Mouse (Mus musculus): ENCODE measurements at regions not wholly inside any gene's neighbourhood (a gene's known extent, or its start where the extent isn't known, plus 50 kb on each side); places are given as distances from the start of the nearest gene placed in this dataset.
A peak's percentile ranks its signal among the peaks of the same experiment; 100 is the strongest.

GRCm38 (mm10) chr4:150784491-150785451 is 68.9 kb upstream of the Errfi1 start:
- ATAC-seq = no peak

GRCm38 (mm10) chr4:150781304-150781703 is 72.4 kb upstream of the Errfi1 start:
- peak overlapping the region; percentile 54; the same call in 1 of the 2 replicates for H3K27ac ChIP-seq
- peak; percentile 65 for ATAC-seq

More at GRCm38 (mm10) chr4:150784491-150785451, 68.9 kb upstream of the Errfi1 start:
- 39% methylated on average over 14 of the region's 14 CpGs for WGBS
- H3K36me3 ChIP-seq = no peaks in the 10 kb centered on the region
- H3K4me2 ChIP-seq (replicated peaks) = no peak overlapping the region
- no peaks in the 10 kb centered on the region for H3K9me3 ChIP-seq
- 0 out of 2 replicates have a peak overlapping the region, but pooled peaks have one; percentile 24 for H3K27ac ChIP-seq
- no peak overlapping the region for H3K9ac ChIP-seq
- H3K4me1 ChIP-seq (replicated peaks) = peaks cover 13% of the 10 kb centered on the region; the same call in 1 of the 2 replicates
- H3K4me3 ChIP-seq (replicated peaks) = no peak overlapping the region
- H3K27me3 ChIP-seq (replicated peaks) = no peaks in the 10 kb centered on the region

GRCm38 (mm10) chr4:150779340-150779739 is 74.4 kb upstream of the Errfi1 start:
- WGBS = 70% methylated on average over 5 of the region's 5 CpGs
- no peak overlapping the region for H3K4me2 ChIP-seq (replicated peaks)
- ATAC-seq = no peak

More at GRCm38 (mm10) chr4:150781304-150781703, 72.4 kb upstream of the Errfi1 start:
- Histone ChIP-seq H3K4me3 (replicated peaks) (no peak overlapping the region), H3K9ac (no peak overlapping the region), H3K36me3 (no peaks in the 10 kb centered on the region), H3K4me2 (replicated peaks) (no peak overlapping the region), H3K27me3 (replicated peaks) (no peaks in the 10 kb centered on the region), H3K9me3 (no peaks in the 10 kb centered on the region), H3K4me1 (replicated peaks) (peaks cover 19% of the 10 kb centered on the region; the same call in 1 of the 2 replicates)
- 29% methylated on average over 3 of the region's 3 CpGs for WGBS

GRCm38 (mm10) chr4:150778683-150779082 is 75.0 kb upstream of the Errfi1 start:
- Histone ChIP-seq H3K9ac (no peak overlapping the region), H3K4me3 (replicated peaks) (no peak overlapping the region), H3K4me2 (replicated peaks) (no peak overlapping the region), H3K27me3 (replicated peaks) (no peaks in the 10 kb centered on the region), H3K27ac (no peak overlapping the region), H3K4me1 (replicated peaks) (peaks cover 15% of the 10 kb centered on the region; the same call in 1 of the 2 replicates), H3K9me3 (no peaks in the 10 kb centered on the region), H3K36me3 (no peaks in the 10 kb centered on the region)
- ATAC-seq = no peak
- 56% methylated on average over 8 of the region's 8 CpGs for WGBS

More at GRCm38 (mm10) chr4:150779340-150779739, 74.4 kb upstream of the Errfi1 start:
- Histone ChIP-seq H3K36me3 (no peaks in the 10 kb centered on the region), H3K27me3 (replicated peaks) (no peaks in the 10 kb centered on the region), H3K4me1 (replicated peaks) (peaks cover 15% of the 10 kb centered on the region; the same call in 1 of the 2 replicates), H3K4me3 (replicated peaks) (no peak overlapping the region), H3K27ac (no peak overlapping the region), H3K9me3 (no peaks in the 10 kb centered on the region), H3K9ac (no peak overlapping the region)

- 80% methylated on average over 24 of the region's 24 CpGs for WGBS
- H3K4me1 ChIP-seq (replicated peaks) = peaks cover 10% of the 10 kb centered on the region; the same call in 1 of the 2 replicates
- no peak overlapping the region for H3K4me3 ChIP-seq (replicated peaks)
- H3K27ac ChIP-seq = no peak overlapping the region
- H3K4me2 ChIP-seq (replicated peaks) = no peak overlapping the region
- H3K9me3 ChIP-seq = no peaks in the 10 kb centered on the region
- H3K36me3 ChIP-seq = no peaks in the 10 kb centered on the region
- no peaks in the 10 kb centered on the region for H3K27me3 ChIP-seq (replicated peaks)
- ATAC-seq = no peak
- H3K9ac ChIP-seq = no peak overlapping the region
Measured at GRCm38 (mm10) chr4:150775695-150776521, 77.8 kb upstream of the Errfi1 start.

- Histone ChIP-seq H3K27me3 (replicated peaks) (no peaks in the 10 kb centered on the region), H3K9ac (no peak overlapping the region), H3K9me3 (no peaks in the 10 kb centered on the region), H3K4me1 (replicated peaks) (peaks cover 6% of the 10 kb centered on the region; the same call in 1 of the 2 replicates), H3K4me3 (replicated peaks) (no peak overlapping the region), H3K36me3 (no peaks in the 10 kb centered on the region), H3K4me2 (replicated peaks) (no peak overlapping the region), H3K27ac (no peak overlapping the region)
- WGBS = 90% methylated on average over 8 of the region's 8 CpGs
- ATAC-seq = no peak
Measured at GRCm38 (mm10) chr4:150775281-150775680, 78.4 kb upstream of the Errfi1 start.

- no peak for ATAC-seq
- H3K9ac ChIP-seq = no peak overlapping the region
- 76% methylated on average over 7 of the region's 7 CpGs for WGBS
- no peak overlapping the region for H3K4me2 ChIP-seq (replicated peaks)
- H3K9me3 ChIP-seq = no peaks in the 10 kb centered on the region
- H3K27ac ChIP-seq = no peak overlapping the region
- no peaks in the 10 kb centered on the region for H3K36me3 ChIP-seq
- no peak overlapping the region for H3K4me3 ChIP-seq (replicated peaks)
- no peaks in the 10 kb centered on the region for H3K27me3 ChIP-seq (replicated peaks)
- H3K4me1 ChIP-seq (replicated peaks) = peaks cover 6% of the 10 kb centered on the region; the same call in 1 of the 2 replicates
Measured at GRCm38 (mm10) chr4:150774289-150774914, 79.3 kb upstream of the Errfi1 start.

- no peak overlapping the region for H3K27ac ChIP-seq
- H3K27me3 ChIP-seq (replicated peaks) = no peaks in the 10 kb centered on the region
- no peaks in the 10 kb centered on the region for H3K9me3 ChIP-seq
- 81% methylated on average over 6 of the region's 6 CpGs for WGBS
- no peak overlapping the region for H3K9ac ChIP-seq
- 0 out of 2 replicates have a peak, but pooled peaks cover 1% of the 10 kb centered on the region for H3K4me1 ChIP-seq (replicated peaks)
- H3K36me3 ChIP-seq = no peaks in the 10 kb centered on the region
- no peak overlapping the region for H3K4me3 ChIP-seq (replicated peaks)
- no peak overlapping the region for H3K4me2 ChIP-seq (replicated peaks)
- no peak for ATAC-seq
Measured at GRCm38 (mm10) chr4:150771922-150772651, 81.6 kb upstream of the Errfi1 start.

GRCm38 (mm10) chr4:150771469-150771868 is 82.2 kb upstream of the Errfi1 start:
- H3K27ac ChIP-seq = no peak overlapping the region
- WGBS = 69% methylated on average over 2 of the region's 2 CpGs
- no peak for ATAC-seq
- H3K36me3 ChIP-seq = no peaks in the 10 kb centered on the region
- no peak overlapping the region for H3K4me3 ChIP-seq (replicated peaks)
- H3K4me1 ChIP-seq (replicated peaks) = 0 out of 2 replicates have a peak, but pooled peaks cover 4% of the 10 kb centered on the region
- H3K9ac ChIP-seq = no peak overlapping the region
- no peaks in the 10 kb centered on the region for H3K9me3 ChIP-seq
- H3K27me3 ChIP-seq (replicated peaks) = no peaks in the 10 kb centered on the region
- H3K4me2 ChIP-seq (replicated peaks) = no peak overlapping the region

GRCm38 (mm10) chr4:150769043-150769442 is 84.7 kb upstream of the Errfi1 start:
- Histone ChIP-seq H3K4me3 (replicated peaks) (no peak overlapping the region), H3K4me1 (replicated peaks) (0 out of 2 replicates have a peak, but pooled peaks cover 4% of the 10 kb centered on the region), H3K9ac (no peak overlapping the region), H3K36me3 (no peaks in the 10 kb centered on the region), H3K9me3 (no peaks in the 10 kb centered on the region), H3K27ac (0 out of 2 replicates have a peak overlapping the region, but pooled peaks have one; percentile 13), H3K4me2 (replicated peaks) (no peak overlapping the region), H3K27me3 (replicated peaks) (no peaks in the 10 kb centered on the region)
- ATAC-seq = 0 out of 2 replicates have a peak, but pooled peaks have one; percentile 17
- 39% methylated on average over 7 of the region's 7 CpGs for WGBS

All from intestine, embryonic 15.5 days (tissue).